Mouse (Mus musculus) layer of hippocampus, adult 18-20 months (tissue): Measurements from ENCODE around the gene Jpt1. TPM values are rescaled to one million over a fixed set of nuclear protein-coding genes. Genes with fewer than 3 reads are reported as not detected.

ENCODE experiments used
- microRNA-seq, 2 experiments: library from miRNA; unstranded; fragments of <30 nt; microRNA quantifications; one replicate each; pipeline ENCODE4 v1.2.0; 2021
- total RNA-seq, 2 experiments: library from RNA; stranded (reverse); gene quantifications; 2 replicates each; pipeline ENCODE4 v1.2.3; 2021

The Jpt1 gene
- total RNA-seq, 2 experiments from 2014 or later, result 136 to 139 TPM

Small RNA genes lying within 50 kb of the gene (microRNA-seq; reads per million reads assigned to microRNA genes)
- gene Mir3968, result 0 reads per million in 2 experiments

Other genes with a start within 250 kb of the Jpt1 start
- gene Grin2c, start 247.1 kb downstream of the Jpt1 start, total RNA-seq, result 10 to 100 TPM; 43.3 to 44.8 TPM
- 10 to 100 TPM; 19.0 to 19.9 TPM for gene Fdxr, start 237.3 kb downstream of the Jpt1 start, total RNA-seq
- gene Fads6, start 216.7 kb downstream of the Jpt1 start, total RNA-seq, result 10 to 100 TPM; 16.7 to 17.3 TPM
- 1 to 10 TPM in 1 of 2 experiments, under 1 TPM in 1; 0.20 to 1.0 TPM for gene Otop2, start 207.2 kb downstream of the Jpt1 start, total RNA-seq
- gene Ush1g, start 192.3 kb downstream of the Jpt1 start, total RNA-seq, result under 1 TPM; 0.66 to 0.79 TPM
- under 1 TPM in 1 of 2 experiments, not detected in 1; 0.22 TPM for gene Otop3, start 179.7 kb downstream of the Jpt1 start, total RNA-seq
- 100 to 1,000 TPM; 110 to 115 TPM for gene Hid1, start 146.6 kb downstream of the Jpt1 start, total RNA-seq
- gene Cdr2l, start 132.5 kb downstream of the Jpt1 start, total RNA-seq, result 10 to 100 TPM; 29.7 to 30.6 TPM
- 100 to 1,000 TPM in 1 of 2 experiments, 10 to 100 TPM in 1; 97.7 to 102 TPM for gene Mrpl58, start 110.6 kb downstream of the Jpt1 start, total RNA-seq
- 100 to 1,000 TPM; 468 to 483 TPM for gene Atp5h, start 94.4 kb downstream of the Jpt1 start, total RNA-seq
- gene Kctd2, start 94.3 kb downstream of the Jpt1 start, total RNA-seq, result 10 to 100 TPM; 81.5 to 82.2 TPM
- gene Trim80, start 73.8 kb downstream of the Jpt1 start, total RNA-seq, result not detected
- gene Slc16a5, start 51.9 kb downstream of the Jpt1 start, total RNA-seq, result not detected
- 10 to 100 TPM; 11.4 to 13.8 TPM for gene Armc7, start 38.7 kb downstream of the Jpt1 start, total RNA-seq
- gene Nt5c, start 22.5 kb downstream of the Jpt1 start, total RNA-seq, result 10 to 100 TPM; 66.5 to 66.8 TPM
- gene Sumo2, start 21.9 kb upstream of the Jpt1 start, total RNA-seq, result 100 to 1,000 TPM; 307 to 316 TPM
- gene Nup85, start 50.0 kb upstream of the Jpt1 start, total RNA-seq, result 10 to 100 TPM; 46.8 to 48.6 TPM
- 10 to 100 TPM; 49.0 to 50.1 TPM for gene Mrps7, start 89.5 kb upstream of the Jpt1 start, total RNA-seq
- gene Gga3, start 89.7 kb upstream of the Jpt1 start, total RNA-seq, result 10 to 100 TPM; 68.6 to 73.5 TPM
- 10 to 100 TPM; 18.9 to 19.4 TPM for gene Mif4gd, start 98.6 kb upstream of the Jpt1 start, total RNA-seq
- gene Slc25a19, start 113.9 kb upstream of the Jpt1 start, total RNA-seq, result 10 to 100 TPM; 59.2 to 61.9 TPM
- gene Grb2, start 194.2 kb upstream of the Jpt1 start, total RNA-seq, result 100 to 1,000 TPM; 184 to 203 TPM